8 mouse cellular contexts compared by ENCODE assay signal in genomic region chr17:45555452-45556106, GRCm38 (mm10). TPM values are rescaled to one million over a fixed set of nuclear protein-coding genes. Genes with fewer than 3 reads are reported as not detected.
DNase-seq lines count a peak whose midpoint lies in the region; ATAC-seq and TF ChIP-seq lines count a peak whose summit lies in the region.

TSS of gene Nfkbie (plus strand) at chr17:45555703.

- no peaks in the 10 kb centered on the region for H3K36me3 ChIP-seq in forebrain, embryonic 15.5 days
- H3K36me3 ChIP-seq in lung, embryonic 15.5 days: no peaks in the 10 kb centered on the region
- 0 out of 2 replicates have a peak, but pooled peaks cover 10% of the 10 kb centered on the region for H3K36me3 ChIP-seq in thymus, adult 2 months (ENCODE audit: control insufficient read depth, insufficient read depth, low read length)

- H3K9ac ChIP-seq in forebrain, embryonic 15.5 days (replicated peaks): peak within 1 kb of the TSS; percentile 63
- peak within 1 kb of the TSS; percentile 47 for H3K9ac ChIP-seq in lung, embryonic 15.5 days

- no peak for TF ChIP-seq POLR2A in olfactory bulb, adult 2 months (IDR thresholded peaks at IDR 0.05; ENCODE audit: insufficient read depth, low read depth, low read length)
- peak; percentile 56 for TF ChIP-seq POLR2A in thymus, adult 2 months (IDR thresholded peaks at IDR 0.05; ENCODE audit: control insufficient read depth, extremely low read depth, insufficient read depth, low read length, poor library complexity)

- peak; percentile 88 for DNase-seq in ES-CJ7 (ENCODE audit: low read depth, low spot score)
- peak; percentile 91 for DNase-seq in cerebellum, adult 11-12 months
- peak; percentile 86 for DNase-seq in heart, postnatal 25 days (ENCODE audit: low spot score)
- DNase-seq in layer of hippocampus, adult 2 months (ENCODE audit: low spot score in 2 of 2): peak; percentile 83 to 85
- DNase-seq in thymus, adult 2 months: peak; percentile 99

- TF ChIP-seq CTCF in layer of hippocampus, adult 2 months (conservative IDR thresholded peaks at IDR 0.05): no peak
- TF ChIP-seq CTCF in olfactory bulb, adult 2 months (IDR thresholded peaks at IDR 0.05; ENCODE audit: insufficient read depth, low read depth, low read length): no peak
- TF ChIP-seq CTCF in thymus, adult 2 months (IDR thresholded peaks at IDR 0.05; ENCODE audit: borderline replicate concordance, control insufficient read depth, extremely low read depth, insufficient read depth, low read length, poor library complexity): 0 out of 2 replicates have a peak, but pooled peaks have one; percentile 10

- 0 out of 2 replicates have a peak, but pooled peaks cover 2% of the 10 kb centered on the region for H3K27me3 ChIP-seq in forebrain, embryonic 15.5 days
- peaks cover 37% of the 10 kb centered on the region for H3K27me3 ChIP-seq in lung, embryonic 15.5 days
- no peaks in the 10 kb centered on the region for H3K27me3 ChIP-seq in thymus, adult 2 months (ENCODE audit: control insufficient read depth, insufficient read depth, low read length)

- ATAC-seq in forebrain, embryonic 15.5 days (replicated peaks): peak; percentile 67
- peak; percentile 73 for ATAC-seq in lung, embryonic 15.5 days (ENCODE audit: borderline replicate concordance, extremely low read depth, low FRiP score, low TSS enrichment)

- H3K9me3 ChIP-seq in forebrain, embryonic 15.5 days: no peaks in the 10 kb centered on the region
- H3K9me3 ChIP-seq in lung, embryonic 15.5 days: no peaks in the 10 kb centered on the region

- intact Hi-C loops in heart, postnatal 25 days (cut with DNase I): no loop called here

- peak within 1 kb of the TSS; percentile 87 for H3K4me2 ChIP-seq in forebrain, embryonic 15.5 days (replicated peaks)
- H3K4me2 ChIP-seq in lung, embryonic 15.5 days: peak within 1 kb of the TSS; percentile 94

- WGBS in forebrain, embryonic 15.5 days: under 1% methylated on average over 45 of the region's 45 CpGs
- WGBS in lung, embryonic 15.5 days: 1% methylated on average over 45 of the region's 45 CpGs
- WGBS in olfactory bulb, adult 2 months: under 1% methylated on average over 45 of the region's 45 CpGs
- under 1% methylated on average over 43 of the region's 45 CpGs for WGBS in thymus, adult 2 months

- peaks cover 8% of the 10 kb centered on the region for H3K4me1 ChIP-seq in forebrain, embryonic 15.5 days
- peaks cover 10% of the 10 kb centered on the region for H3K4me1 ChIP-seq in lung, embryonic 15.5 days
- peaks cover 15% of the 10 kb centered on the region for H3K4me1 ChIP-seq in olfactory bulb, adult 2 months (ENCODE audit: control insufficient read depth, insufficient read depth, low read length)
- peaks cover 35% of the 10 kb centered on the region for H3K4me1 ChIP-seq in thymus, adult 2 months (replicated peaks; ENCODE audit: control insufficient read depth, insufficient read depth, low read length)

- H3K4me3 ChIP-seq in forebrain, embryonic 15.5 days: peak within 1 kb of the TSS; percentile 49
- H3K4me3 ChIP-seq in layer of hippocampus, adult 2 months: peak within 1 kb of the TSS; percentile 75
- peak within 1 kb of the TSS; percentile 55 for H3K4me3 ChIP-seq in lung, embryonic 15.5 days
- H3K4me3 ChIP-seq in olfactory bulb, adult 2 months (ENCODE audit: insufficient read depth, low read depth, low read length): peak within 1 kb of the TSS; percentile 61
- peak within 1 kb of the TSS; percentile 97 for H3K4me3 ChIP-seq in thymus, adult 2 months (ENCODE audit: control insufficient read depth, insufficient read depth, low read length)

- H3K27ac ChIP-seq in forebrain, embryonic 15.5 days (replicated peaks): no peak within 1 kb of the TSS
- H3K27ac ChIP-seq in layer of hippocampus, adult 2 months: peak within 1 kb of the TSS; percentile 60; the same call in 1 of the 2 replicates
- no peak within 1 kb of the TSS for H3K27ac ChIP-seq in lung, embryonic 15.5 days
- no peak within 1 kb of the TSS for H3K27ac ChIP-seq in olfactory bulb, adult 2 months (ENCODE audit: insufficient read depth, low read depth, low read length)
- peak within 1 kb of the TSS; percentile 91 for H3K27ac ChIP-seq in thymus, adult 2 months (ENCODE audit: control insufficient read depth, insufficient read depth, low read length)

RNA-seq across cellular contexts. Expression of gene Nfkbie, which starts in this region (rescaled TPM):
- 4.2 and 4.6 TPM in 2 replicates for polyA plus RNA-seq in forebrain, embryonic 15.5 days (2015; fragmentation: Nextera tagmentation; extraction: Ambion mirVana)
- 1 to 10 TPM; 1.3 to 1.4 TPM for total RNA-seq in heart, postnatal 25 days (2021)
- total RNA-seq in layer of hippocampus, adult 2 months (2021): 1 to 10 TPM; 2.6 to 2.7 TPM
- 3.0 and 5.0 TPM in 2 replicates for polyA plus RNA-seq in lung, embryonic 15.5 days (2015; fragmentation: Nextera tagmentation; extraction: Ambion mirVana)
- polyA plus RNA-seq in olfactory bulb, adult 2 months (2012; ENCODE audit: insufficient read depth, insufficient read length, low replicate concordance, missing spikeins): not detected in 2 replicates
- 64.5 and 77.4 TPM in 2 replicates for polyA plus RNA-seq in thymus, adult 2 months (2012; rRNA removed)

Comparison
In these comparisons a context has a peak if more than half of its experiments do, and no peak if none do; other contexts are left out.
1. H3K27ac ChIP-seq: peak in layer of hippocampus, adult 2 months (single experiment) and thymus, adult 2 months (single experiment); none in forebrain, embryonic 15.5 days (single experiment), lung, embryonic 15.5 days (single experiment) and olfactory bulb, adult 2 months (single experiment).
2. Peak in every context shown above with its lines, with median percentiles within 50 percentile points of each other: DNase-seq and H3K4me3 ChIP-seq.